Mouse (Mus musculus): ENCODE measurements around the gene H2-DMb2. TPM values are rescaled to one million over a fixed set of nuclear protein-coding genes. Genes with fewer than 3 reads are reported as not detected.
A peak's percentile ranks its signal among the peaks of the same experiment; 100 is the strongest.

H2-DMb2 gene
- total and polyA plus RNA-seq, 3 experiments, result 2.1 to 7.6 (median 2.3) TPM

DNA sequence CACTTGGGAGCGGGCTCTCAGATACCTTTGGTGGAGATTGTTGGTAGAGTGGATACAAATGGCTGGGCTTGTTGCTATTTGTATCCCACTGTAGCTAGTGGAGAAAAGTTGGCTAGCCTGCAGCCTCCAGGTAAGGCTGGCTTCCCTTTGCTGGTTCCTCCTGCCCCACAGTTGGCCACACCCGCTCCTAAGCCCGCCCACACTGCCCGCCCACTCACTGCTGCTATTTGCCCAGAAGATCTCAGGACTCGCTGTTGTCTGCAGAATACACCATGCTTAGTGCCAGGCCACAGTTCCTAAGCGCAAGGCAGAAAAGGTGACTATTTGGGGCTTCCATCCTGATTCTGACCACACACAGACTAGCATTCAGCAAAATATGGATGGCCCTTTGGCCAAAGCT lies 15.6 kb upstream of the H2-DMb2 start:
- Histone ChIP-seq H3K27me3 (ENCODE audit: control insufficient read depth, insufficient read depth, low read length) (no peaks in the 10 kb centered on the region), H3K36me3 (ENCODE audit: control insufficient read depth, insufficient read depth, low read length) (no peaks in the 10 kb centered on the region), H3K9ac (ENCODE audit: low read depth, low read length) (no peak overlapping the region), H3K4me3 (no peak overlapping the region), H3K27ac (no peak overlapping the region), H3K79me2 (replicated peaks; ENCODE audit: control insufficient read depth, insufficient read depth, low read length) (no peaks in the 10 kb centered on the region), H3K4me1 (ENCODE audit: control insufficient read depth, insufficient read depth, low read length) (peaks cover 13% of the 10 kb centered on the region)
- TF ChIP-seq CTCF (IDR thresholded peaks at IDR 0.05) (no peak), POLR2A (IDR thresholded peaks at IDR 0.05; ENCODE audit: insufficient read depth, low read depth, low read length) (no peak), EP300 (IDR thresholded peaks at IDR 0.05; ENCODE audit: insufficient read depth, low read depth, low read length) (no peak)
- intact Hi-C loops (cut with DNase I), result no loop called here
- 41% methylated on average over 6 of the region's 6 CpGs for WGBS
- DNase-seq, result peak; percentile 55 to 71

GRCm38 (mm10) chr17:34128264-34128937 lies 14.7 kb upstream of the H2-DMb2 start:
- no peak overlapping the region for H3K27ac ChIP-seq
- 43% methylated on average over 13 of the region's 13 CpGs for WGBS
- H3K4me3 ChIP-seq, result no peak overlapping the region
- no peaks in the 10 kb centered on the region for H3K27me3 ChIP-seq (ENCODE audit: control insufficient read depth, insufficient read depth, low read length)
- no peak overlapping the region for H3K9ac ChIP-seq (ENCODE audit: low read depth, low read length)
- TF ChIP-seq EP300 (IDR thresholded peaks at IDR 0.05; ENCODE audit: insufficient read depth, low read depth, low read length) (no peak), CTCF (IDR thresholded peaks at IDR 0.05) (peak; percentile 41)
- DNase-seq, result no peak
- no peaks in the 10 kb centered on the region for H3K36me3 ChIP-seq (ENCODE audit: control insufficient read depth, insufficient read depth, low read length)
- H3K79me2 ChIP-seq (replicated peaks; ENCODE audit: control insufficient read depth, insufficient read depth, low read length), result no peaks in the 10 kb centered on the region
- intact Hi-C loops (cut with DNase I), result no loop called here
- H3K4me1 ChIP-seq (ENCODE audit: control insufficient read depth, insufficient read depth, low read length), result peaks cover 13% of the 10 kb centered on the region

DNA sequence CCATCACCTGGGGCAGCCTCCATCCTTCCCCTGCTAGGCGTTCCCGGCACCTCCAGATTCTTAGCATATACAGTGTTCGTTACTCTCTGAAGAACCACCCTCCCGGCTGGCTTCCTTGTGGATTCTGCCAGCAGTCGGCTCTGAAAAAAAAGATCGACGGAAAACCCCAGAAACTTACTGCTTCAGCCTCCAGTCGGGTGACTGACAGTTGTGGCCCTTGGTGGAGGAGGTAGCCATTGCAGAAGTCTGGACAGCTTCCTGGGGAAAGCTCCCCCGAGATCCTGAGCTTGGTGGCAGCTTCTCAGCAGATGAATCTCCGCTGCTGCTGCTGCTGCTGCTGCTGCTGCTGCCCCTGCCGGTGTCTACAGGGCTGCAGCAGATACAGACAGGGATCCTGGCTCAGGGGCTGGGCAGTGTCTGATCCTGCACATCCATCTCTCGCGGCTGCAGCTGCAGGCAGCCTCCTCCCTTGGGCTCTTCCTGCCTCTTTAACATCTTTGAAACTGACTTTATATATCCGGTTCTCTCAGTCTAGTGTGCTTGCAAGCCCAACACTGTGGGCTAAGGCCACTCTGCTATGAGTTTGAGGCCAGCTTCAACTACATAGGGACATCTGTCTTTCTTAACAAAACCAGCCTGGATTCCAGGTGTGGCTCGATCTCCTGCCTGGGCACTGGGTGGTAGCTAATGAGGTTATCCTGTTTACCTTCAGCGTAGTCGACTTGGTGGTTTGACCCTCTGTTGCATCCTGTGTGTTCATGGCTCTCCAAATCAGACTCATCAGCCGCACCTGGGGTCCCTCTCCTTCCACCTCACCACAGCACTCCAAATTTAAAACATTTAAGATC lies 13.9 kb upstream of the H2-DMb2 start:
- DNase-seq, result no peak
- TF ChIP-seq POLR2A (IDR thresholded peaks at IDR 0.05; ENCODE audit: insufficient read depth, low read depth, low read length) (no peak), CTCF (IDR thresholded peaks at IDR 0.05) (peak; percentile 10)
- H3K79me2 ChIP-seq (replicated peaks; ENCODE audit: control insufficient read depth, insufficient read depth, low read length), result no peaks in the 10 kb centered on the region
- no peak overlapping the region for H3K4me3 ChIP-seq
- 19% methylated on average over 18 of the region's 18 CpGs for WGBS
- H3K4me1 ChIP-seq (ENCODE audit: control insufficient read depth, insufficient read depth, low read length), result peaks cover 10% of the 10 kb centered on the region
- H3K9ac ChIP-seq (ENCODE audit: low read depth, low read length), result no peak overlapping the region
- no peak overlapping the region for H3K27ac ChIP-seq
- no peaks in the 10 kb centered on the region for H3K27me3 ChIP-seq (ENCODE audit: control insufficient read depth, insufficient read depth, low read length)
- no peaks in the 10 kb centered on the region for H3K36me3 ChIP-seq (ENCODE audit: control insufficient read depth, insufficient read depth, low read length)
- intact Hi-C loops (cut with DNase I), result no loop called here

- Histone ChIP-seq H3K9ac (ENCODE audit: low read depth, low read length) (no peak overlapping the region), H3K4me3 (no peak overlapping the region), H3K79me2 (replicated peaks; ENCODE audit: control insufficient read depth, insufficient read depth, low read length) (no peaks in the 10 kb centered on the region), H3K36me3 (ENCODE audit: control insufficient read depth, insufficient read depth, low read length) (no peaks in the 10 kb centered on the region), H3K4me1 (ENCODE audit: control insufficient read depth, insufficient read depth, low read length) (peaks cover 10% of the 10 kb centered on the region), H3K27me3 (ENCODE audit: control insufficient read depth, insufficient read depth, low read length) (no peaks in the 10 kb centered on the region), H3K27ac (no peak overlapping the region)
- intact Hi-C loops (cut with DNase I), result no loop called here
- no peak for DNase-seq
- 63% methylated on average over 19 of the region's 19 CpGs for WGBS
- TF ChIP-seq EP300 (IDR thresholded peaks at IDR 0.05; ENCODE audit: insufficient read depth, low read depth, low read length) (no peak), POLR2A (IDR thresholded peaks at IDR 0.05; ENCODE audit: insufficient read depth, low read depth, low read length) (no peak)
Observed at GRCm38 (mm10) chr17:34130073-34130947, 12.8 kb upstream of the H2-DMb2 start.

GRCm38 (mm10) chr17:34131911-34132310 lies 11.2 kb upstream of the H2-DMb2 start:
- intact Hi-C loops (cut with DNase I), result no loop called here
- H3K4me3 ChIP-seq, result no peak overlapping the region
- 75% methylated on average over 7 of the region's 7 CpGs for WGBS
- H3K4me1 ChIP-seq (ENCODE audit: control insufficient read depth, insufficient read depth, low read length), result peaks cover 10% of the 10 kb centered on the region
- no peaks in the 10 kb centered on the region for H3K36me3 ChIP-seq (ENCODE audit: control insufficient read depth, insufficient read depth, low read length)
- no peak overlapping the region for H3K9ac ChIP-seq (ENCODE audit: low read depth, low read length)
- H3K27me3 ChIP-seq (ENCODE audit: control insufficient read depth, insufficient read depth, low read length), result no peaks in the 10 kb centered on the region
- no peak for TF ChIP-seq CTCF (IDR thresholded peaks at IDR 0.05)
- no peak for TF ChIP-seq POLR2A (IDR thresholded peaks at IDR 0.05; ENCODE audit: insufficient read depth, low read depth, low read length)
- no peak for TF ChIP-seq EP300 (IDR thresholded peaks at IDR 0.05; ENCODE audit: insufficient read depth, low read depth, low read length)
- DNase-seq, result no peak
- no peaks in the 10 kb centered on the region for H3K79me2 ChIP-seq (replicated peaks; ENCODE audit: control insufficient read depth, insufficient read depth, low read length)
- no peak overlapping the region for H3K27ac ChIP-seq
